Mouse (Mus musculus): ENCODE results near the gene Nlrp1b.

- TF ChIP-seq CTCF (IDR thresholded peaks at IDR 0.05; ENCODE audit: borderline replicate concordance, insufficient read depth, low read depth, low read length) (no peak), POLR2A (IDR thresholded peaks at IDR 0.05; ENCODE audit: borderline replicate concordance, insufficient read depth, low read length) (no peak)
Observed at GRCm38 (mm10) chr11:71164139-71164538, 66.4 kb downstream of the Nlrp1b start.
